Mouse (Mus musculus): Measurements from ENCODE around the gene Rab29. TPM values are rescaled to one million over a fixed set of nuclear protein-coding genes. Genes with fewer than 3 reads are reported as not detected.
A peak's percentile ranks its signal among the peaks of the same experiment; 100 is the strongest.
"Not testable (repeated sequence)": the region's sequence is repeated elsewhere in the genome, so short reads cannot be mapped to it uniquely, and the experiment has no call there.

Rab29 gene
- total RNA-seq, 2 experiments from 2014 or later: 11.9 to 13.7 TPM

DNA sequence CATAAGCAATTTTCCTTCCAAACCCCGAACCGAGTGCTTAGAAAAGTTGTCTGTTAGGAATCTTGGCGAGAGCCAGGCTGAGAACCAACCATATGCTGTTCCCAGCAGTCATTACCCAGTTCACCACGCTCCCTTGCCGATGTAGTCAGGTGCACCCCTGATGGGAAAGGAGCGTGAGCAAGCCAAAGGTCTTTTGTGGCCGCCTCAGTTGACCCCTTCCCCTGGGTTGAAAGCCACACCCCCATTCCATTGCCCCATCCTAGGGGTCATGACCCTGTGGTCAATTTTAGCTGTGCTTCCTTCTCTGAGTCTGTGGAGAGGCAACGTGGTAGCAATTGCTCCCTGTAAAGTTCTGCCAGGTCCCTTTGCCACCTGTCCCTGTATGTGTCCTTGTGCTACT lies 22.1 kb upstream of the Rab29 start:
- no peak for DNase-seq
- intact Hi-C loops (cut with DNase I): loop anchor here (1.0 to 5.0 kb wide), 3 partner anchors 78 to 233 kb away; no protein-coding TSS in a partner anchor

DNA sequence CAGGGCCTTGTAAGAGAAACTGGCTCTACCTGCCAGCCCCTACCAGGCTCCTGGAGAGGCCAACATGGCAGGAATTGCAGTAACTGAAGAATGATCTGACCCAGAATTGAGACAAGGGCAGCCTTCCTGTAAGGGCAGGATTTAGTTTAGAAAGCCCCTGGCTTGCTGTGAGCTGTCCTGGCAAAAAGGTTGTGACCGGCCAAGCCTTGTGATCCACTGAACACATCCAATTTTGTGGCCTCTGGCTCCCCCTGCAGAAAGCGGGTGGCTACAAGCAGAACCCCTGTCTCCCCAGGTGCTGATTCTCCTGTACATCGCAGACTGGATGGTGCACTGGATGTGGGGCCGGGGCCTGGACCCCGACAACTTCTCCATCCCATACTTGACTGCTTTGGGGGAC lies 20.8 kb upstream of the Rab29 start:
- intact Hi-C loops (cut with DNase I): loop anchor here (5.0 kb wide), 1 partner anchor 234 kb away; no protein-coding TSS in a partner anchor
- DNase-seq: peak; percentile 71 to 78

DNA sequence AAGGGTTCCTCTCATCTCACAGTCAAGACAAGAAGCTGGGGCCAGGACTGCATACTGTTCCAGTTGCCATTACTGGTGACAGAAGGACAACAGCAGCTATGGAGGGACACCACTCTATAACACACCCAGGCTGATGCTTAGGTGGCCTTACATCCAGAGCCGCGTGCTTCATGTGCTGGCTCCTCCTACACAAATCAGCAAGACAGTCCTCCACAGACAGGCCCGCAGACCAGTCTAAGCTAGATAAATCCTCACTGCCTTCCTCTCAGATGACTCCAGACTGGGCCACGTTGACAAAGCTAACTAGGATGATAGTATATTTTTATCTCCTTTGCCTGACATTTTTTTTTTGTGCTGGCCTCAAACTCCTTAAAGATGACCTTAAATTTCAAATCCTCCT lies 5.2 kb upstream of the Rab29 start:
- intact Hi-C loops (cut with DNase I): no loop called here
- DNase-seq: no peak

DNA sequence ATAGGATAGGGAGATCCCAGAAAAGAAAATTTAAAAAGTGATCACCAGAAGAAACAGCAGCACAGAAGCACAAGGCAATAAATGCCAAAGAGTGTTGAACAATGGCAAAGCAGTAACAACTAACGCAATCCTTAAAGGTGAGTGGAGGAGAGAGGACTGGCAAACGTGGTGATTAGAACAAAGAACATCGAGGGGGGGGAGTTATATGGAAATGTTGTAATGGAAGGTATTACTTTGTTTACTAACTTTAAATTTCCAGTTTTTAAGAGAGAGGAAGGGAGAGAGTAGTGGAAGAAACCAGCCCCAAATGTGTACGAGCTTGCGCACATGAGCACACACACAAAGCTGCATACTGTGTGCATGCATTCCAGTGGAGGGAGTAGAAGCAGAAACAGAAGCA lies 1.4 kb upstream of the Rab29 start:
- DNase-seq: no peak
- intact Hi-C loops (cut with DNase I): loop anchor here (5.0 kb wide), 1 partner anchor 38 kb away; the partner anchor contains the start of gene Slc41a1

DNA sequence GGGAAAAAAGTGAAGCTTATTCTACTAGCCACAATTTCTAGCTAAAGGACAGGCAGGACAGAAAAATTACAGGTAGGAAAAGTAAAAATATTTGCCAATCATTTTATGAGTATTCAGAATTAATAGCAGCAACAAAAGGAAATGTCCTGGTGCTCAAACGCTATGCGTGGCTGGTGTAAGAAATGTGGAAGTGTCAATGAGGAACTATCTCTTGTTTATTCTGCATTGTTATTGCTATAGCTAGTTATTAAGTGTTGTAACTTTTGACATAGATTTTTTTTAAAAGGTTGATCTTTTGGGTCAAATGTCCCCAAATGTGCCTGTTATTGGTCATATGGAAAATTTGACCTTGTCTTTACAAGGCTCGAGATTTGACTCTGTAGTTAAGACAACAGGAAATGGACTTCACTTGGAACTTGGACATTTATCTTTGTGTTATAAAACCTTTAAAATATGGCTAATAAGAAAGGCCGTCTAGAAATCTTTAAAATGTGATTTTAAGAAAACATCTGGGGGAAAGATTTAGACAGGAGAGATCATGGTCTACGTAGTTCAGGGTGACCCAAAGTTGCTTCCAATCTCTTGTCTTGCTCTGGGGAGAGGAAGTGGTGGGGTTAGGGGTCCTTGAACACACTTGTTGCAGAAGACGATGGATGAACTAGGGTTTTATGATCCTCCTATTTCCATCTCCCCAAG lies 572 bp upstream of the Rab29 start:
- intact Hi-C loops (cut with DNase I): loop anchor here (5.0 kb wide), 1 partner anchor 39 kb away; the partner anchor contains the start of gene Slc41a1
- DNase-seq: no peak

DNA sequence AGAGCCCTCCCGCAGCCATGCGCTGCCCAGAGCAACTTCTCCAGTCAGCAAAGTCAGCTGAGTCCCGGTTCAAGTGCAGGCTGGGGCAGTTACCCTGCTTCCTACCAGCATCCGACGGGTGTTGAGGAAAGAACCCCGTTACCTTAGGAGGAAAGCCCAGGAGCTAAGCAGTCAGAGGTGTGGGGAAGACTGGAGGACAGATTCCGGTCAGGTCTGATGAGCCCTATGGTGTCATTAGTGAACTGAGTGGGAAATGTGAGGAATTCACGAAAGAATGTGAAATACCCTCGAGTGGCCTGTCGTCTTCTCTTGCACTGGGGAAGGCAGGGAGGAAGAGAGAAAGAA lies 894 bp downstream of the Rab29 start:
- DNase-seq: peak in 1 of 2 experiments; percentile 16
- intact Hi-C loops (cut with DNase I): loop anchor here (5.0 kb wide), 1 partner anchor 41 kb away; the partner anchor contains the start of gene Slc41a1

DNA sequence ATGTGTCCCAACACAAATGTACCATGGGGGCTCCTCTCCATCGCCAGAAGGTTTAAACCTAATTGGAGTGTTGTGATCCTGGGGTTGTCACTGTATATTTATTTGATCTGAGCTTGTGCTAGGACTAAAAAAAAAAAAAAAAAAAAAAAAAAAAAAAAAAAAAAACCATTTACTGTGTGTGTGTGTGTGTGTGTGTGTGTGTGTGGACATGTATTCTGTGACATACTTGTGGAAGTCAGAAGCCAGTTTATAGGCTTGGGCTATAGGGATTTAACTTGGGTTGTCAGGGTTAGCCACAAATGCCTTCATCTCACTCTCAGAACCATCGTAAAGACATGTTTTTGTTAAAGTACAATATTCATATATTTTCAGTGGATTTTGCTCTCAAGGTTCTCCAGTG lies 2.5 kb downstream of the Rab29 start:
- intact Hi-C loops (cut with DNase I): loop anchor here (5.0 kb wide), 1 partner anchor 42 kb away; the partner anchor contains the start of gene Slc41a1
- no peak for DNase-seq

DNA sequence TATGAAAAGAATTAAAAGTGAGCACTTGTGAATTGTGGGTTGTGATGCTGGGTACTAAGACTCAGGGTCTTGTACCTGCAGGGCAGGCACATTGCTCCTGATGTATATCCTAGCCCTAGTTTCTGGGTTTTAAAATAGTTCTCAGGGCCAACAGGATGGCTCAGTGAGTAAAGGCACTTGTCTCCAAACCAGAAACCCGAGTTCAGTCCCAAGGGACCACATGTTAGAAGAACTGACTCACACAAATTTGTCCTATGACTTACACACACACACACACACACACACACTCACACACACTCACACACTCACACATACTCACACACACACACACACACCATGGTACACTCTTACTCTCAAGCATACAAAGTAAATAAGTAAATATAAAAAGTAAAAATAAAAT lies 5.8 kb downstream of the Rab29 start:
- no peak for DNase-seq
- intact Hi-C loops (cut with DNase I): no loop called here

DNA sequence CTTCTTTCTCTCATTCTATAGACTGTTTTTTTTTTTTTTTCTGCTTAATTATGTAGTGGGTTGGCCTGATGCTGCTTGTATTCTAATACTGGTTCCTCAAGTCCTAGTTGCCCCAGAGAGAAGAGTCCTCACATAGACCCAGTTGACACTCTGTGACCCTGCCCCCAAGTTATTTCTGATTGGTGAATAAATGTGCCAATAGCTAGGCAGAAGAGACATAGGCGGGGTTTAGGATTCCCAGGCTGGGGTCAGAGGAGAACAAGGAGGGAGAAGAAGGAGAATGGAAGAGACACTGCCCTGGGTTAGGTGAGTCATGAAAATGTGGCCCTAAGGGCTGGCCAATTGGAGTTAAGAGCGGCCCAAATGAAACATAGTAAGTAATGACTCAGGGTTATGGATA lies 12.8 kb downstream of the Rab29 start:
- no peak for DNase-seq
- intact Hi-C loops (cut with DNase I): no loop called here

DNA sequence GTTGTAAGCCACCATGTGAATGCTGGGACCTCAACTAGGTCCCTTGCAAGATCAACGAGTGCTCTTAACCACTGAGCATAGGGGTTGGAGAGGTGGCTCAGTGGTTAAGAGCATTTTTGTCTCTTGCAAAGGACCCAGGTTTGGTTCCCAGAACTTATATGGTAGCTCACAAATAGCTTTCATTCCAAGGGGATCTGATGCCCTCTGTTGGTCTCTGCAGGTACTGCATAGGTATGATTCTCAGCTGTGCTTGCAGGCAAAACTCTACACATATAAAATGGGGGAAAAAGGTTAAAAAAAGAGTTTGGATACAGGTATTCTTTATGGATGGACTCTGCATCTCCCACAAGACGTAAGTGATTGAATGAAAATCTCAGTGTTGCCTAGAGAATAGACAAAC lies 15.8 kb downstream of the Rab29 start:
- intact Hi-C loops (cut with DNase I): no loop called here
- peak in 1 of 2 experiments; percentile 3 for DNase-seq

DNA sequence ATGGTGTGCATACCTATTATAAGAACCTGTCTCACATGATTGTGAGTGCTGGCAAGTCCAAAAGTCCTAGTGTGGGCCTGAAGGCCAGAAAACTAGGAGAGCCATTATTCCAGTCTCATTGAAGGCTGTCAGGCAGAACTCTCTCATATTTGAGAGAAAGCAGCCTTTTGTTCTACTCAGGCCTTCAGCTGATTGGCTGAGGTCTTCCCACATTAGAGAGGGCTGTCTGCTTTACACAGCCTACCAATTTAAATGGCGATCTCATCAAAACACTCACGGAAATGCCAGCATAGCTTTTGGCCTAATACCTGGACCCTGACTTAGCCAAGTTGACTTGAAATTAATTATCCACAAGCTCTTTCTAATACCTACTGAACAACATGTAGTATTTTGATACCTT lies 19.1 kb downstream of the Rab29 start:
- intact Hi-C loops (cut with DNase I): no loop called here
- DNase-seq: no peak

DNA sequence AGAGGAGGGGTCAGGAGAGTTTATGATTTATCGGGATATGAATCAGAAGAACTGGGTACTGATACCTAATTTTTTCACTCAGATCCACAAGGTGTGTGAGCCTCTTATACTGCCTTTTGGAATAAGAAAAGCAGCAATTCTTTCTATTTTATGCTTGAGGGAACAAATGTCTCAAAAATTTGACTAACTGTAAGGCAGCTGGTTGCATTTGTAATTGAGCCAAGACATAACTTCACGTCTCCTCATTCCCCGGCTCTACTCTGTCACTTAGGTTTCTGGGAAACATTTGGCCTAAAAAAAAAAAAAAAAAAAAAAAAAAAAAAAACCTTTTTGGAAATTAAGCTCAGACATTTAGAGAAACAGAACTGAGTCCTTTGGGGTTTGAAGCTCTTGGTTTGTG lies 19.6 kb downstream of the Rab29 start:
- intact Hi-C loops (cut with DNase I): no loop called here
- no peak for DNase-seq

DNA sequence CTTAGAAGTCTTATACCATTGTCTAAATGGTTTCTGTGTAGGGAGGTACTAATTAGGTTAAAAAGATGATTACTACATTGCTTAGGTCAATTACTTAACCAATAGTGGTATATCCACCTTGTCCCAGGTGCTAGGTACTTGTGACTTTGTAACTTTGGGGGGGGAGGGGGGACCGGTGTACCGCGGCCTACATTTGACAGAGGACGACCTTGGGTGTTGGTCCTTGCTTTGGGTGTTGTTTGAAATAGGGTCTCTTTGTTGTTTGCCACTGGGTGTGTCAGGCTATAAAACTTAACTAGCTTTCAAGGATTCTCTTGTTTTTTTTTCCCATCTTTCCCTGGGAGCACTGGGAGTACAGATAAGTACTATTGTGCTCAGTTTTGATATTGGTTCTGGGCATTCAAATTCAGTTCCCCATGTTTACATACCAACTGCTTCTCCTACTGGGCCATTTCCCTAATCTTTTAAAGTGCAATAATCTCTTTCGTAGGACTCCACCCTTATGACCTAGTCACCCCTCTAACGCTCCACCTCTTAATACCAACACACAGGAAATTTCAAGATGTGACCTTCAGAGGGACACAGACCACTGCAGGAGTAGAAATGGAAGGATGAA lies 23.1 kb downstream of the Rab29 start:
- no peak for DNase-seq
- intact Hi-C loops (cut with DNase I): no loop called here

DNA sequence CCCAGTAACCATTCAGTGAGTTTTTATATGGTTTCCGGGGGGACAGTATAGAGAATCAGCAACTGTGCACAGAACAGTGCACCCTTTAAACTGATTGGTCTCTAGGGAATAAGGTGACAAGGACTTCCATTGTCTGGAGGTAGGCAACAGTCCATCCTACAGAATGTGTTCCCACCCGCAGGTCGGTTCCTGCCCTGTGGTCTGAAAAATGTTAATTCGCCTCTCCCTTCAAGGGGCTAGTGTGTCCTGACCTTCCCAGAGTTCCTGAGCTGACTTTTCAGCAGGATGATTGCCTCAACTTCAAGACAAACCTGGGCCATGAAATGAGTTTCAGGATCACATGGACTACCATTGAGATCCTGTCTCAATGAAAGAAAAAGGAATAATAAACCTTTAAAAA lies 24.4 kb downstream of the Rab29 start:
- DNase-seq: no peak

DNA sequence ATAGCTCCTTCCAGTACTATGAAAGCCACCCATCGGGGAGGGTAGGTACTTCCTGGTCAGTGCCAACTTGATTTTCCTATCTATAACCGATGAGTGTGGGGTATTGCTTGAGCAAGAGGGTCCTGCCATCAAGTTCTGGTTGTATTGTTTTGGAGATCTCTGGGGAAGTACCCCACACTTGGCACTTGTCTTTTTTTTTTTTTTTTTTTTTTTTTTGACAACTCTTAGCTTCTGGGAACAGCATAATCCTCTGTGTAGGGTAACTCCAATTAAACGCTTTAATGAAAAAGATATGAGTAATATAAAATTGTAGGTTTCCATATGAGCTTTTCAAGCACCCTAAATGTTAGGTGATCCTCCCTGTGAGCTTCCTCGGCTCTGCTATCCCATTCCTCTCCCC lies 35.7 kb downstream of the Rab29 start:
- DNase-seq: no peak
- intact Hi-C loops (cut with DNase I): no loop called here

More for the DNA sequence above, 24.4 kb downstream of the Rab29 start:
- intact Hi-C loops (cut with DNase I): no loop called here

DNA sequence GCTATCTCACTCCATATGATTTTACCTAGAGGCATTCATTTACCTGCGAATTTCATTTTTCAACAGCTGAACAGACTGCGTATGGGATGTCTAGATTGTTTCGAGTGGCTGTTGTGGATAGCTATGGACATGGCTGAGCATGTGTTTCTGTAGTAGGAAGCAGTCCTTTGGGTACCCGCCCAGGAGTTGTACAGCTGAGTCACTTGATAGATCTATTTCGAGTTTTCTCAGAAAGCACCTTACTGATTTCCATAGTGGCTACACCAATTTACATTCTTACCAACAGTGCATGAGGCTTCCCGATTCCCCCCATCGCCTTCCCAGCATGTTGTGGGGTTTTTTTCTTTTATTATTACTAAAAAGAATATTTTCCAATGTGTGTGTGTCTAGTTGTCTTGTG lies 36.2 kb downstream of the Rab29 start:
- intact Hi-C loops (cut with DNase I): no loop called here
- no peak for DNase-seq

DNA sequence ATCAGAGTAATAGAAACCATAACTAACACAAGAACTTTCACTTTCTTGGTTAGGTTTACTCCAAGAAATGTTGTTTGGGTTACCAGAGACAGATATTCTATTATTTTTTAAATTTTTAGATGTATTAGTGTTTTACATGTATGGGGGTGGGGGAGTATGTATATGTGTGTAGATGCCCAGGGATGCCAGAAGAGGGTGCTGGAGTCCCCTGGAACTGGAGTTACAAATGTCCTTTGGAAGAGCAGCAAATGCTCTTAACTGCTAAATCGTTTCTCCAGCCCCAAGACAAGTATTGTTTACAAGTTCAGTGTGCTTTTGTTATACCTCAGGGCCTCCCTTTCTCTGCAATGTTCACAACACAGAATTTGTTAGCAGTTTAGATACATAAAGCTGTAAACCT lies 38.5 kb downstream of the Rab29 start:
- intact Hi-C loops (cut with DNase I): no loop called here
- DNase-seq: peak in 1 of 2 experiments; percentile 16

DNA sequence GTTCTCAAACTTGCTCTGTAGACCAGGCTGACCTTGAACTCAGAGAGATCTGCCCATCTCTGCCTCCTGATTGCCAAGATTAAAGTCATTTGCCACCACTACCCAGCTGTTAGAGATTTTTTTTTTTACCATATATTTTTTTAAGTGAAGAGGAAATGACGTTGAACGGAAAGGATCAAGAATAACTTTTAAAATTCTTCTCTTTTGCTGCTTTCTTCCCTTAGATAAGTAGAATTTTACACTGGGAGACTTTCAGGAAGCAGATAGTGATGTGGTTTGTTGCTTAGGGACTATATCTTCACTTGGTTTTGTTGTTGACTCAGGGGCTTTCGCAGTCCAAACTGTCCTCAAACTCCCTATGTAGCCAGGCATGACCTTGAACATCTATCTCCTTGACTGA lies 41.4 kb downstream of the Rab29 start:
- intact Hi-C loops (cut with DNase I): no loop called here

DNA sequence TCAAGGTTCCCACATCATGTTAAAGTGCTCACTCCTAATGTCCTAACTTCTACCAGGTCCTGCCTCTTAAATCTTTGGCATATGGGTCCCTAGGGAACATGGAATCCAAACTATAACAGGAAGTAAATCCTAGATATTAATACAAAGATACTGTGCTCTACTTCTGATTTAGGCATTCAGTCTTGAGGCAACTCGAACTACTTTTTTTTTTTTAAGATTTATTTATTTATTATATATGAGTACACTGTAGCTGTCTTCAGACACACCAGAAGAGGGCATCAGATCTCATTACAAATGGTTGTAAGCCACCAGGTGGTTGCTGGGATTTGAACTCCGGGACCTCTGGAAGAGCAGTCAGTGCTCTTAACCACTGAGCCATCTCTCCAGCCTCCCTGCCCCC lies 42.2 kb downstream of the Rab29 start:
- intact Hi-C loops (cut with DNase I); DNase-seq: not testable (repeated sequence)

More for the DNA sequence above, 41.4 kb downstream of the Rab29 start:
- no peak for DNase-seq

DNA sequence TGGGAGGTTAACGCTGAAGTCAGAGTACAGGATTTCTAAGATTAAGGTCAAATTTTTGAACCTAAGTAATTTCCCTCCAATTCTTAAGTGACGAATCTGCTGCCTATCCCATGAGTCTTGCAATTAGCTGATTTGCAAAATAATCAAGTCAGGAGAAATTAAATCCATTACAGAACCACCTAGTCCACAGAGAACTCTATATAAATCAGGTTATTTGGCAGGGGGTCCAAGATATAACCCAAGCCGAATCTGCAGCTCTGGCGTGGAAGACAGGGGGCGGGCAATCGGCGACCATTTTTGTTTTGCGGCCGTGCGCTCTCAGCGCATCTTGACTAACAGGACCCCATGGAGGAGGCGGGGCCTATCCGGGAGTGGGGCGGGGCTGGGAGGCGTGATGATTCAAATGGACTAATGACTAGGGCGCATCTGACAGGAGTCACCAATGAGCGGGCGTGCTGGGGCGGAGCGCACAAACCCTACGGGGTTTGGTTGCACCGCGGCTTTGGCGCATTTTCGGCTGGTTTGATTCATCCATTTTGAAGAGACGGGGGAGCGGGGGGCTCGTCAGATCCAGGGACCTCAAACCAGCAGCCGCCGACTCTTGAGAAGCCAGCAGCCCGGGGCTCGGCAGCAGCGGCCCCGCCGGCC lies 43.1 kb downstream of the Rab29 start, which contains the start of gene Nucks1:
Nucks1 (plus strand) TSS at position 534 of the 648 bp plus-strand sequence.
- intact Hi-C loops (cut with DNase I): loop anchor here (2.0 kb wide), 1 partner anchor 71 kb away; no protein-coding TSS in a partner anchor
- peak; percentile 98 to 99 for DNase-seq

Data from heart, postnatal 14 days (tissue).